Mouse (Mus musculus): ENCODE measurements at regions not wholly inside any gene's neighbourhood (a gene's known extent, or its start where the extent isn't known, plus 50 kb on each side); places are given as distances from the start of the nearest gene placed in this dataset.

DNA sequence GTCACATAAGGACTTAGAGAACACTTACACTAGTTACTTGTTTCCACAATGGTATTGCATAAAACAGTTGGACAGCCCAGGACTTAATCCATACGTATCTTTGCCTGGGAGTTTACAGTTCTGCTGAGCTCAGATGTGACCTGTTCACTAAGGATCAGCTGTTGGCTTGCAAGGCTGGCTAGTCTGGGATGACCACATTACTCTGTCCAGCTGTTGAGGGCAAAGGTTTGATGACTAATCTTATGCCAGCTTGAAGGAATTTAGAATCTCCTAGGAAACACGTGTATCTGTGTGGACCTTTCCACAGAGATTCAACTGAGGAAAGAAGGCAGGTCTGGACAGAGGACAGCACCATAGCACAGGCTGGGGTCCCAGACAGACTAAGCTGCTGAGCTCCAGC lies 188.7 kb upstream of the Sesn3 start:
- no peak overlapping the region for H3K4me3 ChIP-seq (replicated peaks)
- no peak overlapping the region for H3K27ac ChIP-seq
- no peaks in the 10 kb centered on the region for H3K9me3 ChIP-seq (replicated peaks)
- 57% methylated on average over 2 of the region's 2 CpGs for WGBS
- no peak overlapping the region for H3K4me2 ChIP-seq
- H3K36me3 ChIP-seq: no peaks in the 10 kb centered on the region
- no peak overlapping the region for H3K9ac ChIP-seq
- no peak for ATAC-seq (replicated peaks; ENCODE audit: low FRiP score)
- H3K4me1 ChIP-seq: no peaks in the 10 kb centered on the region
- H3K27me3 ChIP-seq: no peaks in the 10 kb centered on the region

DNA sequence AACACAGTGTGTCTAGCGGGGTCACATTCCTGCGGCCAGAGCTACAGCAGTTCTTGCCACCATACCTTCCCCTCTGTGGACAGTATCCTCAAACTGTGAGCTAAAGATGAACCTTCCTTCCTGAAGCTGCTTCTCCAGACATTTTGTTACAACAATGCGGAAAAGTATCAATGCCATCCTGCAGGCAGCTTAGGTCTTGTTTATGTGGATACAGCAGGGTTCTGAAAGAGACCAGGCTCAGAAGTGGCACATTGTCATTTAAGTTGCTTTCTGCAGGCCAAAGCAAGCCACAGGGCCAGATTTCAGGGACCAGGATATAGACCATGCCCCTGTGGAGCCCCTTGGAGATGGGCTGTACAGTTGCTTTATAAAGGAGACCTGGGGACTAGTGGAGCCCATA lies 188.3 kb upstream of the Sesn3 start:
- 80% methylated on average over 3 of the region's 3 CpGs for WGBS
- Histone ChIP-seq H3K4me3 (replicated peaks) (no peak overlapping the region), H3K4me1 (no peaks in the 10 kb centered on the region), H3K36me3 (no peaks in the 10 kb centered on the region), H3K9ac (no peak overlapping the region), H3K4me2 (no peak overlapping the region), H3K27me3 (no peaks in the 10 kb centered on the region), H3K9me3 (replicated peaks) (no peaks in the 10 kb centered on the region), H3K27ac (no peak overlapping the region)
- no peak for ATAC-seq (replicated peaks; ENCODE audit: low FRiP score)

DNA sequence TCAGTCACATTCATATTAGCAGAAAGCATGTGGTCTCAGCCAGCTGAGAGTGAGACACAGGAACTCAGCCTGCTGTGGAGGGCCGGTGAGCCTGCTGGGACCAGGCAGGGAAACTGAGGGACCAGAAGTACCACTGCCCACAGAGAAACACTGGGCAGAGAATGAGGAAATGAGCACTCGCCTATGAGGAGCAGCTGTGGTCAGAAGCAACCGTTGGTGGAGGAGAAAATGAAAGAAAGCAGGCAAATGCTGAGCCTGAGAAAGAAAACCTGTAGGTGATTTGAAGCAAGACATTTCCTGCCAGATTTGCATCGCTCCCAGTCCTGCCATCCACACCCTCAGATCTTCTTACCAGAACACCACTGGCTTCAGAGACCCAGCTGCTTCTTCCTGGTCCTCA lies 187.0 kb upstream of the Sesn3 start:
- no peaks in the 10 kb centered on the region for H3K9me3 ChIP-seq (replicated peaks)
- ATAC-seq (replicated peaks; ENCODE audit: low FRiP score): no peak

DNA sequence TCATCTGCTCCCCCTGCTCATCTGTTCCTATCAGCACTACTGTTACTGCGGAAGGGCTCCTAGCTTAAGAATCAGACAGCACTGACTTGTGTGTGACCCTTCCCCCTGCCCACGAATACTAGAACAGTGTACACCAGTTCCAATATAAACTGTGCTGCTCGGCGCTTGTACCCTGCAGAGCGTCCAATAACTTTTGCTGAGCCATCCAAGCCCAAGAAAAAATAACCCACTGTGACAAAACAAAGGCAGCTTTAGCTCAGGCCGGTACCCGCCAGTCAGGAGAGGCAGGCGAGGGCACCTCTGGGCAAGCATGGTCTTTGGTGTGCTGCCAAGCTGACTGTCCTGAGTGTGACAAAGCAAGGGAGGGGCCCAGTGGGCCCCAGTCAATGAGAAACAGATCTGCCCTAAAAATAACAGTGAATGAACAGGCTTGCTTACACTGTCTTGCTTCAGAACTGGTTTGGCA lies 185.0 kb upstream of the Sesn3 start:
- H3K4me1 ChIP-seq: peaks cover 5% of the 10 kb centered on the region
- no peak overlapping the region for H3K4me2 ChIP-seq
- WGBS: 73% methylated on average over 8 of the region's 8 CpGs
- no peaks in the 10 kb centered on the region for H3K36me3 ChIP-seq
- H3K27me3 ChIP-seq: no peaks in the 10 kb centered on the region
- H3K9me3 ChIP-seq (replicated peaks): no peaks in the 10 kb centered on the region
- H3K9ac ChIP-seq: no peak overlapping the region
- no peak overlapping the region for H3K4me3 ChIP-seq (replicated peaks)
- no peak for ATAC-seq (replicated peaks; ENCODE audit: low FRiP score)
- no peak overlapping the region for H3K27ac ChIP-seq

More for the DNA sequence above, 187.0 kb upstream of the Sesn3 start:
- Histone ChIP-seq H3K9ac (no peak overlapping the region), H3K4me2 (no peak overlapping the region), H3K4me3 (replicated peaks) (no peak overlapping the region), H3K27ac (no peak overlapping the region), H3K36me3 (no peaks in the 10 kb centered on the region), H3K4me1 (peaks cover under 1% of the 10 kb centered on the region; the same call in 1 of the 2 replicates), H3K27me3 (no peaks in the 10 kb centered on the region)
- WGBS: 74% methylated on average over 4 of the region's 4 CpGs

DNA sequence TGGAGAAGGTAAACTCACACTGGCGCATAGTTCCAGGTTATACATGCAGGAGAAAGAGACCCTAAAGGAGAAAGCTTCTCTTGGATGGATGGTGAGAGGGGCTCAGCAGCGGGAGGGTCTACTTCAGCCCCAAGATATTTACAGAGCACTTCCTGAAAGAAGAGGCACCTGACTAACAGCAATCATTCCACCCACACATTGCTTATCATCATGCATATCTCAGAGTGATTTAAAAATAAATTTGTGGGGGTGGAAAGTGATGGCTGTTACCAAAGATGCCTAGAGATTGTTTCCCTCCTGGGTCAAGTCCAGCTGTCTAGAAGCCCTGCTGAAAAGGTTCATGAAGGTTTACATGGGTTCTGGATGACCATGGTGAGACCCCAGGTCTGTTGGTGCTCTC lies 184.4 kb upstream of the Sesn3 start:
- Histone ChIP-seq H3K4me1 (peaks cover 5% of the 10 kb centered on the region), H3K9me3 (replicated peaks) (no peaks in the 10 kb centered on the region), H3K27me3 (no peaks in the 10 kb centered on the region), H3K36me3 (no peaks in the 10 kb centered on the region), H3K27ac (no peak overlapping the region), H3K4me3 (replicated peaks) (no peak overlapping the region), H3K4me2 (no peak overlapping the region), H3K9ac (no peak overlapping the region)
- no peak for ATAC-seq (replicated peaks; ENCODE audit: low FRiP score)
- WGBS: 84% methylated on average over 2 of the region's 2 CpGs

DNA sequence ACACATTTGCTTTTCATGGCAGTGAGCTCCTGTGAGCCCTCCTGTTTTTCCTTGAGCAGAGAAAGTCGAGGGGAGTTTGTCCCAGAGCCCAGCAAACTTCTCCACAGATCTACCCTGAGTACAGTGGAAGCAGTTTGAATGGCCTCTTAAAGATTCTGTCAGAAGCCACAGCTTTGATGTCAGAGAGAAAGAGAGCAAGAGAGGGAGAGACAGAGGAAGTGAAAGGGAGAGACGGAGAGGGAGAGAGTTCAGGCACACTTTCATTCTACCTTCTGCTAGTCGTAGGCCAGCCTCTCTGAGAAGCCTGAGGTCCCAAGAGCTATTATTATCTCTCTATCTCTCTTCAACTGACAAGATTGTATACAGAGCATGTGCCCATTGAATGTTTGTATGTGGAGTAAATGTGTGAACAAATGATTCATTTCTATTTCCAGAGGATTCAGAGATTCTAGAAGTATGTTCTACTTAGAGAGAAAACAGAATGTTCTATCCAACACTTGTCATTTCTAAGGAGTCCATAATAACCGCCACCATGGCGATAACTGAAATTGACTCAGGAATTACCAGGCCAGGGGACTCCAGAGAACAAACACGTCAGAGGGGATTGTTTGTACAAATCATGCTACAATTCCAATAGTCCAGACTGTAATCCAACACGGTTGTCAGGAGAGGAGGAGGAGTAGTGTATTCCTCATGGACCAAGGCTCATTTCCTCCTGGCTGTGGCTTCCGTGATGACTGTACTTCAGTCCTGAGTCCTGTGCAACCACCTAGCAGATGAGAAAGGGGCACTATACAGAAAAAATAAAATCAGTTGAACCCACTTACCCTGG lies 183.6 kb upstream of the Sesn3 start:
- ATAC-seq (replicated peaks; ENCODE audit: low FRiP score): no peak

DNA sequence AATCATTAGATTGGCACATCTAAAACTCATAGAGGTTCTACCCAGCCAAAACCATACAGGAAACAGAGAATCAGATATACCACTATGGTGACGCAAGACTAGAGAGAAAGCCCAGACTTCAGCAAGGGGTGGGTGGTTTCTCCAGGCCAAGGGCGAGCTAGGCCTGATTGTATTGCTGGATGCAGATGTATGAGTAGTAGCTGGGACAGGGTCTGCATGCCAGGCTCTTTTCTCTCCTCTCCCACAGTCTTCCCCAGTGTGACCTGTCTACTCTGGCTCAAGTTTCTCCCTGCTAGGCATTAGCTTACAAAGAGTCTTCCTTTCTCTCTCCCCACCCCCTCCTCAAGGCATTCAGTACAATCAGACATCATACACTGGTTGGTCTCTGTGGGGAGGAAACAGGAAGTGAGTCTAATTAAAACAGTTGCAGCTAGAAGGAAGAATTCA lies 181.8 kb upstream of the Sesn3 start:
- Histone ChIP-seq H3K27me3 (no peaks in the 10 kb centered on the region), H3K4me2 (no peak overlapping the region), H3K4me1 (peaks cover 5% of the 10 kb centered on the region), H3K4me3 (replicated peaks) (no peak overlapping the region), H3K9me3 (replicated peaks) (no peaks in the 10 kb centered on the region), H3K36me3 (no peaks in the 10 kb centered on the region), H3K9ac (no peak overlapping the region), H3K27ac (no peak overlapping the region)
- WGBS: 68% methylated on average over 2 of the region's 2 CpGs
- peak; percentile 54; the same call in 1 of the 2 replicates for ATAC-seq (replicated peaks; ENCODE audit: low FRiP score)

More for the DNA sequence above, 183.6 kb upstream of the Sesn3 start:
- Histone ChIP-seq H3K9me3 (replicated peaks) (no peaks in the 10 kb centered on the region), H3K27me3 (no peaks in the 10 kb centered on the region), H3K4me2 (no peak overlapping the region), H3K4me1 (peaks cover 5% of the 10 kb centered on the region), H3K27ac (no peak overlapping the region), H3K4me3 (replicated peaks) (no peak overlapping the region), H3K36me3 (no peaks in the 10 kb centered on the region), H3K9ac (no peak overlapping the region)
- WGBS: 75% methylated on average over 8 of the region's 8 CpGs

DNA sequence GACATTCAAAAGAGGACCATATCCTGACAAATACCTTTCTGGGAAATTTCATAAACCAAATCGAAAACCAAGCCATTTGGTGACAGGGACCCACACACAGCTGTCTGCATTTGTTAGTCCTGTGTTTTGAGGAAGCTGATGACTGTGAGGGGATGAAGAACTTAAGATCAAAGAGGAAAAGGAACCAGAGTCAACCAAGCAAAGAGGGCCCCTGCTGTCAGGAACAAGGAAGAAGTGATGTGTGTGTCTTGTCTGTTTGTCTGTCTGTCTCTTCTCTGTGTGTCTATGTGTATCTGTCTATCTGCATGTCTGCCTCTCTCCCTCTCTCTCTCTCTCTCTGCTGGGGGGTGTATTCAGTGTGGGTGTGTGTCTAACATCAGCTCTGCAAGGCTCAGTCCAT lies 171.3 kb upstream of the Sesn3 start:
- no peaks in the 10 kb centered on the region for H3K9me3 ChIP-seq (replicated peaks)
- no peak overlapping the region for H3K4me3 ChIP-seq (replicated peaks)
- no peak overlapping the region for H3K4me2 ChIP-seq
- WGBS: 82% methylated on average over 1 of the region's 1 CpGs
- no peak overlapping the region for H3K9ac ChIP-seq
- H3K36me3 ChIP-seq: no peaks in the 10 kb centered on the region
- no peaks in the 10 kb centered on the region for H3K4me1 ChIP-seq
- ATAC-seq (replicated peaks; ENCODE audit: low FRiP score): no peak
- H3K27ac ChIP-seq: no peak overlapping the region
- H3K27me3 ChIP-seq: no peaks in the 10 kb centered on the region

DNA sequence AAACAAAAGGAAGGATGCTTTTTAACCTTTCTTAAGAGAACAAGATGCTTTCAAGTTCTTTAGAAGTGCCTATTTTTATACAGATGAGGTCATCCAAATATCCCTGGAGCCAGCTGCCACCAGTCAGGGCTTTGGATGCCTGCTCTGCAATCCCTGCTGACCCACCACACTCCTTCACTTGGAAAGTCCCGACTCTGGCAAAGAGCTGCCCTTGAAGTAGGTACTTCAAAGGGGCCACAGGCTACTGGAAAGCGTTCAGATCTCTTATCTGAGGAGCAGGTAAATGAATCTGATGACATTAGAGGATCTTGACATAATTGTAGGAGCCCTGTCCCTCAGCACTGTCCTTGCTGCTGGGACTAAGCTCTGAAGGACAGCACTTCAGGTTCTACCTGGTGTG lies 169.9 kb upstream of the Sesn3 start:
- Histone ChIP-seq H3K27me3 (no peaks in the 10 kb centered on the region), H3K27ac (no peak overlapping the region), H3K4me3 (replicated peaks) (no peak overlapping the region), H3K9me3 (replicated peaks) (no peaks in the 10 kb centered on the region), H3K4me1 (no peaks in the 10 kb centered on the region), H3K9ac (no peak overlapping the region), H3K4me2 (no peak overlapping the region), H3K36me3 (no peaks in the 10 kb centered on the region)
- ATAC-seq (replicated peaks; ENCODE audit: low FRiP score): no peak
- 46% methylated on average over 2 of the region's 2 CpGs for WGBS

DNA sequence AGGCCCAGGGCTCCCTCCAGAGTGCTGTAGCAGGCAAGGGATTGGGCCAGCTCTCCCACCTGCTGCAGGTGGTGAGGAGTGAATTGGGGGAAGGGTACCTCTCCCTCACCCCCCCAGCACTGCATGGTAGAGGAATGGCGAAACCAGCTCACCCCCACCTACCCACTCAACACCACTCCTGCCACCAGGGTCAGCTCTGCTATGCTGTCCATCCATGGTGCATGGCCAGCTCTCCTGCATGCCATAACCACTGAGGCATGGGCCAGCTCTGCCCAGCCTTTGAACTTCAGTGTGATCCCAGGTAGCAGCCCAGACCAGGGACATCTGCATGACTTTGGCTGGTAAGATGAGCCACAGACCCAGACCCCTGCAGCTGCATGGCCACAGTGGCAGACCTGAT lies 168.5 kb upstream of the Sesn3 start:
- peak; percentile 67 for ATAC-seq (replicated peaks; ENCODE audit: low FRiP score)
- Histone ChIP-seq H3K27me3 (no peaks in the 10 kb centered on the region), H3K4me2 (no peak overlapping the region), H3K9ac (no peak overlapping the region), H3K4me1 (no peaks in the 10 kb centered on the region), H3K9me3 (replicated peaks) (no peaks in the 10 kb centered on the region), H3K4me3 (replicated peaks) (no peak overlapping the region), H3K27ac (no peak overlapping the region), H3K36me3 (no peaks in the 10 kb centered on the region)
- 79% methylated on average over 1 of the region's 1 CpGs for WGBS

DNA sequence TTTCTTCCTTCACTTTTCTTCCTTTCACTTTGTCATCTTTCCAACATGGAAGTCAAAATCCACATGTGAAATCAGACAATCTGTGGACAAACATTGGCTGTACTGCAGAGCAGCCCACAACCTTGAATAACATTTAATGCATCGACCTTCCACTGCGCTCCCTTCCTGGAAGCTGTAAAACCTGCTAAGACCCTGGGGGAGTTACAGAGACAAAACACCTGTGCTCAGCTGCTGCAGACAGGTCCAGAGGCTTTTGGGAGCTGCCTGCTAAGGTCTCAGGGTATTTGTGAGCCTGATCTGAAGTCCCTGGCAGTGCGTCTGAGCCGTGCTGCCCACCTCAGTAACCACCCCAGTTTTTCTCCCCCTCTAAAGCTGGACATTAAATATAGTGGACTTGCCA lies 166.1 kb upstream of the Sesn3 start:
- 39% methylated on average over 4 of the region's 4 CpGs for WGBS

DNA sequence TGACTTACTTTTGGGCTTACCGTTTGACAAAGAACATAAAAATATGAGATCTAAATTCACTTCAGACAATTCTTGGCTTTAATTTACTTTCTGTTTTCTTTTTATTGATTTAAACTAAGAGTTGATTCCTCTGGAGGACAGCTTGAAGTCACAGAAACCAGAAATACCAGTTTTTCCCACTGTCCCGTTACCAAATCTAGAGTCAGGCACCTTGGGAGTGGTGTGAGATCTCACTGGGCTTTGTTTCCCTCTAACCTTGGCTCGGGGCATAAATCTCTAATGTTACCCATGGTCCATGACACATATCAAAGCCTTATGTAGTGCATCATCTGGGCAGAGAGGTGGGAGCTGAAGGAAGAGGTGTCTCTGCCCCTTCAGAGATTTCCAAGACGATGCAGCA lies 165.4 kb upstream of the Sesn3 start:
- WGBS: 73% methylated on average over 4 of the region's 4 CpGs
- Histone ChIP-seq H3K36me3 (no peaks in the 10 kb centered on the region), H3K4me2 (no peak overlapping the region), H3K9me3 (replicated peaks) (no peaks in the 10 kb centered on the region), H3K4me3 (replicated peaks) (no peak overlapping the region), H3K9ac (no peak overlapping the region), H3K27ac (no peak overlapping the region), H3K4me1 (no peaks in the 10 kb centered on the region), H3K27me3 (no peaks in the 10 kb centered on the region)
- ATAC-seq (replicated peaks; ENCODE audit: low FRiP score): no peak

More for the DNA sequence above, 166.1 kb upstream of the Sesn3 start:
- no peak for ATAC-seq (replicated peaks; ENCODE audit: low FRiP score)
- Histone ChIP-seq H3K27me3 (no peaks in the 10 kb centered on the region), H3K9me3 (replicated peaks) (no peaks in the 10 kb centered on the region), H3K9ac (no peak overlapping the region), H3K27ac (no peak overlapping the region), H3K36me3 (no peaks in the 10 kb centered on the region), H3K4me1 (no peaks in the 10 kb centered on the region), H3K4me3 (replicated peaks) (no peak overlapping the region), H3K4me2 (no peak overlapping the region)

DNA sequence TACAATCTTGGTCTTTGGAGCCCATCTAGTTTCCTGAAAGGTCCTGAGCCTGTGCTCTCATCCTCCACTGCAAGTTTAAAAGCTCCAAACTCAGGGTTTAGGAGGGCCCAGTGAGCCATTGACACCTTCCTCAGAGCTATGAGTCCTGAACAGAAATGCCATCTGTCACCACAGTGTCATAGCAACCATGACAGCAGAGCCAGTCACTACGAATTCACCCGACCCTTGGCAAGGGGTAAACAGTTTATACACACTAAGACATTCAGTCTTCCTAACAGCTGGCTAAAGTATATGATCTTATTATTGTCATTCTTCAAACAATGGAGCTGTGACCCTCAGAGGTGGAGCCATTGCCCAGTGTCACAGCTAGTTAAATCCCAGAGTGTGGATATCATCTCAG lies 163.2 kb upstream of the Sesn3 start:
- Histone ChIP-seq H3K4me2 (no peak overlapping the region), H3K27me3 (no peaks in the 10 kb centered on the region), H3K36me3 (no peaks in the 10 kb centered on the region), H3K9ac (no peak overlapping the region), H3K4me3 (replicated peaks) (no peak overlapping the region), H3K9me3 (replicated peaks) (no peaks in the 10 kb centered on the region), H3K4me1 (no peaks in the 10 kb centered on the region), H3K27ac (no peak overlapping the region)
- no peak for ATAC-seq (replicated peaks; ENCODE audit: low FRiP score)
- WGBS: 44% methylated on average over 2 of the region's 2 CpGs

Measured in kidney, embryonic 15.5 days (tissue).